Comparison of ENCODE assay signal across 14 mouse cellular contexts in genomic region chr8:47075941-47076555, GRCm38 (mm10).
"Had no signal": no experiment of that assay in that cellular context is flagged by ENCODE, and none has a peak within 500 bp of the region (broad histone marks: within the 10 kb centered on the region; RNA-seq: fewer than 3 reads in every experiment).

No protein-coding gene starts in this region.

- H3K4me3 ChIP-seq: kidney, embryonic 15.5 days; limb, embryonic 13.5 days; liver, embryonic 15.5 days; midbrain, embryonic 15.5 days; neural tube, embryonic 13.5 days had no signal

- H3K9me3 ChIP-seq: kidney, embryonic 15.5 days; limb, embryonic 13.5 days; liver, embryonic 15.5 days; midbrain, embryonic 15.5 days had no signal

- H3K36me3 ChIP-seq: kidney, embryonic 15.5 days; limb, embryonic 13.5 days; liver, embryonic 15.5 days; midbrain, embryonic 15.5 days; neural tube, embryonic 13.5 days had no signal

- ATAC-seq: midbrain, embryonic 15.5 days had no signal

- H3K4me1 ChIP-seq: kidney, embryonic 15.5 days; liver, embryonic 15.5 days; midbrain, embryonic 15.5 days; neural tube, embryonic 13.5 days had no signal

- DNase-seq: kidney, adult 2 months; kidney, postnatal 14 days; left cerebral cortex, postnatal 4 days; retina, postnatal 1 day; right cerebral cortex, postnatal 4 days; spleen, adult 18-20 months; thymus, adult 18-20 months; thymus, postnatal 14 days had no signal

- H3K4me2 ChIP-seq: kidney, embryonic 15.5 days; limb, embryonic 13.5 days; liver, embryonic 11.5 days; liver, embryonic 15.5 days; midbrain, embryonic 15.5 days; neural tube, embryonic 13.5 days had no signal

- H3K9ac ChIP-seq: kidney, embryonic 15.5 days; limb, embryonic 13.5 days; liver, embryonic 15.5 days; midbrain, embryonic 15.5 days; neural tube, embryonic 13.5 days had no signal

- H3K27me3 ChIP-seq: kidney, embryonic 15.5 days; limb, embryonic 13.5 days; liver, embryonic 15.5 days; midbrain, embryonic 15.5 days; neural tube, embryonic 13.5 days had no signal

- H3K27ac ChIP-seq: kidney, embryonic 15.5 days; limb, embryonic 13.5 days; liver, embryonic 15.5 days; midbrain, embryonic 15.5 days; neural tube, embryonic 13.5 days had no signal
